Mouse (Mus musculus): ENCODE measurements at regions not wholly inside any gene's neighbourhood (a gene's known extent, or its start where the extent isn't known, plus 50 kb on each side); places are given as distances from the start of the nearest gene placed in this dataset.

- peak; percentile 49 to 50 for DNase-seq (ENCODE audit: low spot score in 2 of 2)
Observed at GRCm38 (mm10) chrX:103532620-103533199, 97.7 kb upstream of the Zcchc13 start.

GRCm38 (mm10) chrX:103533306-103533705, 97.1 kb upstream of the Zcchc13 start:
- peak; percentile 46 to 64 for DNase-seq (ENCODE audit: low spot score in 2 of 2)

- DNase-seq (ENCODE audit: low spot score in 2 of 2), result no peak
Observed at GRCm38 (mm10) chrX:103533831-103534230, 96.6 kb upstream of the Zcchc13 start.

GRCm38 (mm10) chrX:103546490-103547202, 83.7 kb upstream of the Zcchc13 start:
- no peak for DNase-seq (ENCODE audit: low spot score in 2 of 2)

- peak; percentile 35 to 69 for DNase-seq (ENCODE audit: low spot score in 2 of 2)
Observed at GRCm38 (mm10) chrX:103551304-103551703, 79.1 kb upstream of the Zcchc13 start.

GRCm38 (mm10) chrX:103553196-103553595, 77.2 kb upstream of the Zcchc13 start:
- no peak for DNase-seq (ENCODE audit: low spot score in 2 of 2)

GRCm38 (mm10) chrX:103553605-103554004, 76.8 kb upstream of the Zcchc13 start:
- no peak for DNase-seq (ENCODE audit: low spot score in 2 of 2)

- DNase-seq (ENCODE audit: low spot score in 2 of 2), result peak; percentile 31 to 47
Observed at GRCm38 (mm10) chrX:103555041-103555986, 75.1 kb upstream of the Zcchc13 start.

GRCm38 (mm10) chrX:103556046-103556445, 74.3 kb upstream of the Zcchc13 start:
- no peak for DNase-seq (ENCODE audit: low spot score in 2 of 2)

- no peak for DNase-seq (ENCODE audit: low spot score in 2 of 2)
Observed at GRCm38 (mm10) chrX:103556681-103557490, 73.5 kb upstream of the Zcchc13 start.

GRCm38 (mm10) chrX:103557496-103557895, 72.9 kb upstream of the Zcchc13 start:
- DNase-seq (ENCODE audit: low spot score in 2 of 2), result peak in 1 of 2 experiments; percentile 64

- DNase-seq (ENCODE audit: low spot score in 2 of 2), result peak; percentile 75 to 93
Observed at GRCm38 (mm10) chrX:103563531-103564246, 66.7 kb upstream of the Zcchc13 start.

GRCm38 (mm10) chrX:103573344-103573743, 57.0 kb upstream of the Zcchc13 start:
- no peak for DNase-seq (ENCODE audit: low spot score in 2 of 2)

- no peak for DNase-seq (ENCODE audit: low spot score in 2 of 2)
Observed at GRCm38 (mm10) chrX:103579484-103579883, 50.9 kb upstream of the Zcchc13 start.

Small RNA genes lying in the stretch of these regions (microRNA-seq; reads per million reads assigned to microRNA genes)
- gene Mir374b (0 reads per million in 2 experiments), gene Mir374c (0 reads per million in 2 experiments), gene Mir421 (397 to 539 reads per million in 2 experiments)

All from layer of hippocampus, postnatal 14 days (tissue).